Mouse (Mus musculus): ENCODE measurements around the gene Olfr749.
A peak's percentile ranks its signal among the peaks of the same experiment; 100 is the strongest.

DNA sequence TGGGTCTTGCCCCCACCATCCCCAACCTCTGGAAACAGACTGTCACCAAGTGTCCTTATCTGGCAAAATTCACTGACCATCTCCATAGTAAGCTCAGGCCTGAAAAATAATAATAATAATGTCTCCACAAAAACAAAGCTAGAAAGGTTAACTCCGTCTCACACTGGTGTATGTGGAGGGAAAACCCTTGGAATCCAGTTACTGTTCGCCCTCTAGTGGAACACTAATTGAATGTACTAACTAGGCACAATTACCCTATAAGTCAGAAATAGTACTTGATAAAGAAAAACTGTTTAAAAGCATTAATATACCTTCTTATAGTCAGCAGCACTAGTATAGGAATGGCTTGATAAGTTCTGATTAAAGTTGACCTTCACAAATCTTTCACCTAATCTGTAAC lies 43.3 kb upstream of the Olfr749 start:
- TF ChIP-seq USF1 (IDR thresholded peaks at IDR 0.05; ENCODE audit: low read depth, low read length) (no peak), BHLHE40 (IDR thresholded peaks at IDR 0.05; ENCODE audit: low read depth, low read length) (no peak), CTCF (conservative IDR thresholded peaks at IDR 0.05 in 1 of 2, IDR thresholded peaks at IDR 0.05 in 1 of 2; ENCODE audit: low read depth in 2 of 2, low read length in 2 of 2) (peak; percentile 8 to 71; a peak in 2 of 4 replicates), MAX (IDR thresholded peaks at IDR 0.05; ENCODE audit: low read length) (no peak), NELFE (IDR thresholded peaks at IDR 0.05; ENCODE audit: low read depth, low read length) (no peak)
